Mouse (Mus musculus): ENCODE data around the gene Lamtor4. TPM values are rescaled to one million over a fixed set of nuclear protein-coding genes. Genes with fewer than 3 reads are reported as not detected.
A peak's percentile ranks its signal among the peaks of the same experiment; 100 is the strongest.
"Not testable (repeated sequence)": the region's sequence is repeated elsewhere in the genome, so short reads cannot be mapped to it uniquely, and the experiment has no call there.

The Lamtor4 gene
- polyA plus RNA-seq (2012; fragmentation: generic; extraction: Trizol), result 97.7 TPM

DNA sequence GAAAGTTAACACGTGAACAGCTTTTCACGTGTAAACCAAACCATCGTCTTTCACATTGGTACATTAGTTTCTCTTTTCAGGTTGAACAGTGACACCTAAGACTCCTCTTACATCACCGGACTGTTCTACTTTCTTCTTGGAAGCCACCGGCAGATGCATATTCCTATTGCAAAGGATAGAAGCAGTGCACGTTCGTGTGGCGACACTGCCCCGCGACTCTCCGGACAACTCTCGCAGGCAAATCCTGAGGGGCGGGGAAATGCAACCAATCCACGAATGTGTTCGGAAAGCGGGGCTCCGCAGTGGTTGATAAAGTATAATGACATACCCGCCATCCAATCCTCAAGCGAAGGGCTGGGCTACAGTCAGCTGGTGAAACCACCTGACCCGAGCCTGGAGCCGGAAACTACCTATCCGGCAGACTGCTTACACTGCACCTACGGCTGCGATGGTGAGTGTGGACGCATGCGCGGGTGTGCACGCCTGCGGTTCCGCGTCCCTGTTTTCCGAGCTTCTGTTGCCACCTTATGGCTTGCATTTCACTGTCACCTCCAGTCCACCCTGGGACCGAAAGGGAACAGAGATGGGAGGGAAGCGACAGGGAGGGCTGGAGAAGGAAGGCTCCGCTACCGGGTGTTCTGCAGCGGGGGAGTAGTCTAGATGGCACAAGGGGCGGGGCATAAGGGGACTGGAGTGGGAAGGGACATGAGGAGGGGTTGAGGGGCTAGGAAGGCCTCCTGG is at the start of gene Lamtor4:
Gene Lamtor4, plus strand, starts transcription at position 130 of the 741 bp plus-strand sequence.
- peak within 1 kb of the TSS; percentile 92 for H3K4me2 ChIP-seq (ENCODE audit: low read depth)
- H3ac ChIP-seq (ENCODE audit: control insufficient read depth, insufficient read length), result peak within 1 kb of the TSS; percentile 46
- no peaks in the 10 kb centered on the region for H3K36me3 ChIP-seq (ENCODE audit: control insufficient read depth, insufficient read depth)
- peak within 1 kb of the TSS; percentile 76 for H3K4me3 ChIP-seq
- TF ChIP-seq POLR2AphosphoS2 (IDR thresholded peaks at IDR 0.05; ENCODE audit: insufficient read length, low read depth), result peak; percentile 83
- TF ChIP-seq TCF3 (IDR thresholded peaks at IDR 0.05; ENCODE audit: insufficient read length, low read depth), result no peak
- peak; percentile 94 for TF ChIP-seq POLR2A (IDR thresholded peaks at IDR 0.05; ENCODE audit: insufficient read length, low read depth)
- peak in 2 of 3 experiments; percentile 7 to 13 for TF ChIP-seq MYOD1 (IDR thresholded peaks at IDR 0.05; ENCODE audit: control insufficient read depth in 1 of 3, insufficient read length in 2 of 3, low read depth in 2 of 3)
- peak; percentile 90 for TF ChIP-seq USF1 (IDR thresholded peaks at IDR 0.05; ENCODE audit: low read depth)
- no peak for TF ChIP-seq TCF12 (IDR thresholded peaks at IDR 0.05; ENCODE audit: insufficient read depth, poor library complexity, severe bottlenecking)
- peak in 1 of 3 experiments; percentile 21 for TF ChIP-seq MYOG (IDR thresholded peaks at IDR 0.05; ENCODE audit: control insufficient read depth in 1 of 3, insufficient read depth in 1 of 3, insufficient read length in 2 of 3, low read depth in 2 of 3)
- H3K27me3 ChIP-seq (ENCODE audit: control insufficient read depth, insufficient read depth, insufficient read length), result no peaks in the 10 kb centered on the region
- H3K79me2 ChIP-seq (ENCODE audit: control insufficient read depth, insufficient read depth), result no peaks in the 10 kb centered on the region

DNA sequence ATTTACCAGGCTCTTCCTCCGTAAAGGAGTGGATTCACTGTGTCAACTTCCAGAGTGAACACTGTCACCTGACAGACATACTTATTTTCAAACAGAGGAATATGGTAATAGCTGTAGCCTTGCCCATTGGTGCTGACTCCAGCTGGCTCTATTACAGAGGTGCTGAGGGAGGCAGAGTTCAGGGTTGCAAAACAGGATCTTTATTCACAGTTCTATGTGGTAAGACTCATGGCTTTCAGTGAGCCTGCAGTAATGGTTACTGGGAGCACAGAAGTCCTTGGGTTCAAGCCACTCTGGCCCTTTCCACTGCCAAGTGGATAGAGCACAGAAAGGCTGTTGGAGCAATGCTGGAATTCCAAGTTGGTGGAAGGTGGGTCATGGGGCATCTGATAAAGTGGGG is 48.0 kb upstream of the Lamtor4 start:
- Histone ChIP-seq H3K4me2 (ENCODE audit: low read depth) (no peak overlapping the region), H3K4me3 (no peak overlapping the region), H3K36me3 (ENCODE audit: control insufficient read depth, insufficient read depth) (no peaks in the 10 kb centered on the region), H3K27me3 (ENCODE audit: control insufficient read depth, insufficient read depth, insufficient read length) (no peaks in the 10 kb centered on the region), H3ac (ENCODE audit: control insufficient read depth, insufficient read length) (no peak overlapping the region), H3K79me2 (ENCODE audit: control insufficient read depth, insufficient read depth) (no peaks in the 10 kb centered on the region)
- TF ChIP-seq TCF12 (IDR thresholded peaks at IDR 0.05; ENCODE audit: insufficient read depth, poor library complexity, severe bottlenecking), result no peak
- no peak for TF ChIP-seq POLR2A (IDR thresholded peaks at IDR 0.05; ENCODE audit: insufficient read length, low read depth)
- TF ChIP-seq POLR2AphosphoS2 (IDR thresholded peaks at IDR 0.05; ENCODE audit: insufficient read length, low read depth), result no peak
- TF ChIP-seq E2F4 (IDR thresholded peaks at IDR 0.05; ENCODE audit: insufficient read depth), result no peak
- no peak for TF ChIP-seq MYOD1 (IDR thresholded peaks at IDR 0.05; ENCODE audit: control insufficient read depth in 1 of 3, insufficient read length in 2 of 3, low read depth in 2 of 3)
- TF ChIP-seq MYOG (IDR thresholded peaks at IDR 0.05; ENCODE audit: control insufficient read depth in 1 of 3, insufficient read depth in 1 of 3, insufficient read length in 2 of 3, low read depth in 2 of 3), result no peak
- TF ChIP-seq REST (IDR thresholded peaks at IDR 0.05; ENCODE audit: insufficient read depth, insufficient read length), result no peak
- TF ChIP-seq TCF3 (IDR thresholded peaks at IDR 0.05; ENCODE audit: insufficient read length, low read depth), result no peak
- TF ChIP-seq SRF (IDR thresholded peaks at IDR 0.05; ENCODE audit: control insufficient read depth, insufficient read length, low read depth), result no peak
- TF ChIP-seq CEBPB (IDR thresholded peaks at IDR 0.05; ENCODE audit: insufficient read depth, poor library complexity, severe bottlenecking), result no peak
- no peak for TF ChIP-seq MAX (IDR thresholded peaks at IDR 0.05; ENCODE audit: low read depth)
- TF ChIP-seq USF1 (IDR thresholded peaks at IDR 0.05; ENCODE audit: low read depth), result no peak

DNA sequence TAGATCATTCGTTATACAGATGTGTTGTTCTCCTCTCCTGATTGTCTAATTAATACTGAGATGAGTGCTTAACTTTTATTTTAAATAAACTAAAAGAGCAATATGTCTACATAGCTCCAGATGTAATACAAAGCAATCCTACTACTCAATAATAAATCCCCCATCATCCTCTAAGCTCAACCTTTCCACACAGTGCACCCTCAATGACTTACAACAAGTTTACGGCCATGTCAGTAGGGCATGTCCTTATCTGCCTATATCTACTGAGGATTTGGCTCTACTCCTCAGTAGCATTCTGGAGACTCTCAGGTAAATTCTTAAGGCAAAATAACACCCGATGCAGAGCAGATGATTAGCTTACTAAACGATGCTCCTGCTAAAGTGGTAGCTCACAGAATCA is 47.4 kb upstream of the Lamtor4 start:
- no peaks in the 10 kb centered on the region for H3K79me2 ChIP-seq (ENCODE audit: control insufficient read depth, insufficient read depth)
- no peak overlapping the region for H3K4me3 ChIP-seq
- H3K27me3 ChIP-seq (ENCODE audit: control insufficient read depth, insufficient read depth, insufficient read length), result no peaks in the 10 kb centered on the region
- TF ChIP-seq MAX (IDR thresholded peaks at IDR 0.05; ENCODE audit: low read depth) (no peak), POLR2A (IDR thresholded peaks at IDR 0.05; ENCODE audit: insufficient read length, low read depth) (no peak), TCF12 (IDR thresholded peaks at IDR 0.05; ENCODE audit: insufficient read depth, poor library complexity, severe bottlenecking) (no peak), CEBPB (IDR thresholded peaks at IDR 0.05; ENCODE audit: insufficient read depth, poor library complexity, severe bottlenecking) (no peak), POLR2AphosphoS2 (IDR thresholded peaks at IDR 0.05; ENCODE audit: insufficient read length, low read depth) (no peak), MYOG (IDR thresholded peaks at IDR 0.05; ENCODE audit: control insufficient read depth in 1 of 3, insufficient read depth in 1 of 3, insufficient read length in 2 of 3, low read depth in 2 of 3) (no peak), E2F4 (IDR thresholded peaks at IDR 0.05; ENCODE audit: insufficient read depth) (no peak), SRF (IDR thresholded peaks at IDR 0.05; ENCODE audit: control insufficient read depth, insufficient read length, low read depth) (no peak), REST (IDR thresholded peaks at IDR 0.05; ENCODE audit: insufficient read depth, insufficient read length) (no peak), USF1 (IDR thresholded peaks at IDR 0.05; ENCODE audit: low read depth) (no peak), MYOD1 (IDR thresholded peaks at IDR 0.05; ENCODE audit: control insufficient read depth in 1 of 3, insufficient read length in 2 of 3, low read depth in 2 of 3) (no peak), TCF3 (IDR thresholded peaks at IDR 0.05; ENCODE audit: insufficient read length, low read depth) (no peak)
- no peaks in the 10 kb centered on the region for H3K36me3 ChIP-seq (ENCODE audit: control insufficient read depth, insufficient read depth)
- H3ac ChIP-seq (ENCODE audit: control insufficient read depth, insufficient read length), result no peak overlapping the region
- H3K4me2 ChIP-seq (ENCODE audit: low read depth), result no peak overlapping the region

- not testable (repeated sequence) for H3K36me3 ChIP-seq (ENCODE audit: control insufficient read depth, insufficient read depth); H3K4me3 ChIP-seq; H3ac ChIP-seq (ENCODE audit: control insufficient read depth, insufficient read length); H3K4me2 ChIP-seq (ENCODE audit: low read depth); H3K79me2 ChIP-seq (ENCODE audit: control insufficient read depth, insufficient read depth); H3K27me3 ChIP-seq (ENCODE audit: control insufficient read depth, insufficient read depth, insufficient read length)
Observed at GRCm38 (mm10) chr5:138216632-138217031, 38.6 kb upstream of the Lamtor4 start.

- Histone ChIP-seq H3ac (ENCODE audit: control insufficient read depth, insufficient read length) (no peak overlapping the region), H3K79me2 (ENCODE audit: control insufficient read depth, insufficient read depth) (no peaks in the 10 kb centered on the region), H3K27me3 (ENCODE audit: control insufficient read depth, insufficient read depth, insufficient read length) (no peaks in the 10 kb centered on the region), H3K36me3 (ENCODE audit: control insufficient read depth, insufficient read depth) (no peaks in the 10 kb centered on the region), H3K4me2 (ENCODE audit: low read depth) (no peak overlapping the region), H3K4me3 (no peak overlapping the region)
- TF ChIP-seq POLR2A (IDR thresholded peaks at IDR 0.05; ENCODE audit: insufficient read length, low read depth) (no peak), TCF3 (IDR thresholded peaks at IDR 0.05; ENCODE audit: insufficient read length, low read depth) (no peak), TCF12 (IDR thresholded peaks at IDR 0.05; ENCODE audit: insufficient read depth, poor library complexity, severe bottlenecking) (no peak), USF1 (IDR thresholded peaks at IDR 0.05; ENCODE audit: low read depth) (no peak), MAX (IDR thresholded peaks at IDR 0.05; ENCODE audit: low read depth) (no peak), E2F4 (IDR thresholded peaks at IDR 0.05; ENCODE audit: insufficient read depth) (no peak), REST (IDR thresholded peaks at IDR 0.05; ENCODE audit: insufficient read depth, insufficient read length) (no peak), MYOD1 (IDR thresholded peaks at IDR 0.05; ENCODE audit: control insufficient read depth in 1 of 3, insufficient read length in 2 of 3, low read depth in 2 of 3) (no peak)
Observed at GRCm38 (mm10) chr5:138219864-138220263, 35.4 kb upstream of the Lamtor4 start.

All from myocyte (in vitro differentiated cells).